Mouse (Mus musculus) forebrain, embryonic 14.5 days (tissue): ENCODE results near the gene Slc16a5. TPM values are rescaled to one million over a fixed set of nuclear protein-coding genes. Genes with fewer than 3 reads are reported as not detected.

Experiments used
- ATAC-seq: fragments of 200-750 bp; cut with Nextera tagmentation; 2 replicates; pipeline ENCODE4 v1.8.0; 2017; ENCODE audit warnings: mild to moderate bottlenecking, moderate library complexity
- DNase-seq: peaks from one replicate; pipeline ENCODE4 v3.0.0-alpha.2; 2015; ENCODE audit warnings: low spot score
- H3K27ac ChIP-seq: fragments of 300-500 bp; sonication (generic); 2 replicates; pipeline ENCODE4 v1.5.1; 2014; ENCODE audit warnings: low read depth, mild to moderate bottlenecking, control low read depth, low read length, moderate library complexity
- H3K27me3 ChIP-seq: fragments of 300-500 bp; sonication (generic); replicated peaks from 2 replicates; pipeline ENCODE4 v1.6.1; 2014; ENCODE audit warnings: low read length, control low read depth, mixed read lengths; ENCODE audit not compliant: control insufficient read depth, insufficient read depth
- H3K36me3 ChIP-seq: fragments of 300-500 bp; sonication (generic); 2 replicates; pipeline ENCODE4 v1.6.1; 2014; ENCODE audit warnings: low read length, control low read depth; ENCODE audit not compliant: control insufficient read depth, insufficient read depth
- H3K4me1 ChIP-seq: fragments of 300-500 bp; sonication (generic); 2 replicates; pipeline ENCODE4 v1.6.1; 2014; ENCODE audit warnings: antibody characterized with exemption, low read length, control low read depth; ENCODE audit not compliant: control insufficient read depth, insufficient read depth
- H3K4me2 ChIP-seq: fragments of 300-500 bp; sonication (generic); 2 replicates; pipeline ENCODE4 v1.6.1; 2014; ENCODE audit warnings: mild to moderate bottlenecking, control low read depth, low read length
- H3K4me3 ChIP-seq: fragments of 300-500 bp; sonication (generic); 2 replicates; pipeline ENCODE4 v1.5.1; 2014; ENCODE audit warnings: low read depth, low read length, control low read depth
- H3K9ac ChIP-seq: fragments of 300-500 bp; sonication (generic); 2 replicates; pipeline ENCODE4 v1.6.1; 2014; ENCODE audit warnings: mild to moderate bottlenecking, low read length, control low read depth, moderate library complexity
- H3K9me3 ChIP-seq: fragments of 300-500 bp; sonication (generic); replicated peaks from 2 replicates; pipeline ENCODE4 v1.6.1; 2016; ENCODE audit warnings: low read length, control low read depth, mixed read lengths; ENCODE audit not compliant: control insufficient read depth
- WGBS: fragments of 180-500 bp; shearing (Covaris S2); extraction: QIAGEN DNeasy Blood & Tissue Kit; methylation state at CpG from one replicate; pipeline ENCODE4 v1.1.7; 2014; 5-methylcytosine and 5-hydroxymethylcytosine counted together
- polyA plus RNA-seq: library from polyadenylated mRNA; unstranded; fragments of >200 nt; fragmentation: Nextera tagmentation; extraction: Ambion mirVana; gene quantifications from 2 replicates; pipeline ENCODE4 v1.2.1, GENCODE M21; 2014

Slc16a5 gene
- polyA plus RNA-seq, 1 experiment from 2014 or later: not detected

GRCm38 (mm10) chr11:115439906-115440595 is 22.2 kb upstream of the Slc16a5 start, which contains the start of gene Trim80:
Trim80 (plus strand) TSS chr11:115440545.
- WGBS: 90% methylated on average over 9 of the region's 9 CpGs
- no peak within 1 kb of the TSS for H3K4me2 ChIP-seq
- no peaks in the 10 kb centered on the region for H3K27me3 ChIP-seq
- H3K9ac ChIP-seq: no peak within 1 kb of the TSS
- H3K4me3 ChIP-seq: no peak within 1 kb of the TSS
- ATAC-seq (no peak), DNase-seq (no peak)
- peaks cover 3% of the 10 kb centered on the region; the same call in 1 of the 2 replicates for H3K4me1 ChIP-seq
- H3K27ac ChIP-seq: no peak within 1 kb of the TSS
- H3K36me3 ChIP-seq: no peaks in the 10 kb centered on the region
- H3K9me3 ChIP-seq: no peaks in the 10 kb centered on the region

GRCm38 (mm10) chr11:115441417-115441816 is 20.9 kb upstream of the Slc16a5 start:
- H3K27ac ChIP-seq: no peak overlapping the region
- WGBS: 57% methylated on average over 15 of the region's 15 CpGs
- DNase-seq (no peak), ATAC-seq (no peak)
- H3K9me3 ChIP-seq: no peaks in the 10 kb centered on the region
- no peak overlapping the region for H3K4me2 ChIP-seq
- H3K27me3 ChIP-seq: no peaks in the 10 kb centered on the region
- H3K4me1 ChIP-seq: no peaks in the 10 kb centered on the region
- no peak overlapping the region for H3K4me3 ChIP-seq
- no peak overlapping the region for H3K9ac ChIP-seq
- H3K36me3 ChIP-seq: no peaks in the 10 kb centered on the region

GRCm38 (mm10) chr11:115446906-115447305 is 15.4 kb upstream of the Slc16a5 start:
- Histone ChIP-seq H3K27ac (no peak overlapping the region), H3K27me3 (no peaks in the 10 kb centered on the region), H3K4me3 (no peak overlapping the region), H3K36me3 (no peaks in the 10 kb centered on the region), H3K9me3 (no peaks in the 10 kb centered on the region), H3K9ac (no peak overlapping the region), H3K4me1 (no peaks in the 10 kb centered on the region), H3K4me2 (no peak overlapping the region)
- WGBS: 86% methylated on average over 3 of the region's 3 CpGs
- DNase-seq (no peak), ATAC-seq (no peak)

- Histone ChIP-seq H3K4me3 (no peak overlapping the region), H3K4me2 (no peak overlapping the region), H3K9me3 (no peaks in the 10 kb centered on the region), H3K9ac (no peak overlapping the region), H3K36me3 (no peaks in the 10 kb centered on the region), H3K27ac (no peak overlapping the region), H3K4me1 (no peaks in the 10 kb centered on the region), H3K27me3 (no peaks in the 10 kb centered on the region)
- WGBS: 90% methylated on average over 11 of the region's 11 CpGs
- DNase-seq: no peak
- no peak for ATAC-seq
These were observed 14.9 kb upstream of the Slc16a5 start for GRCm38 (mm10) chr11:115447321-115447885.

- Histone ChIP-seq H3K4me1 (no peaks in the 10 kb centered on the region), H3K9ac (no peak overlapping the region), H3K4me3 (no peak overlapping the region), H3K27ac (no peak overlapping the region), H3K36me3 (no peaks in the 10 kb centered on the region), H3K27me3 (no peaks in the 10 kb centered on the region), H3K9me3 (no peaks in the 10 kb centered on the region), H3K4me2 (no peak overlapping the region)
- DNase-seq (no peak), ATAC-seq (no peak)
- 87% methylated on average over 16 of the region's 16 CpGs for WGBS
These were observed 14.2 kb upstream of the Slc16a5 start for GRCm38 (mm10) chr11:115448075-115448474.

- Histone ChIP-seq H3K27me3 (no peaks in the 10 kb centered on the region), H3K4me2 (no peak overlapping the region), H3K27ac (no peak overlapping the region), H3K9ac (no peak overlapping the region), H3K4me3 (no peak overlapping the region), H3K36me3 (no peaks in the 10 kb centered on the region), H3K4me1 (no peaks in the 10 kb centered on the region), H3K9me3 (no peaks in the 10 kb centered on the region)
- ATAC-seq (no peak), DNase-seq (no peak)
- 69% methylated on average over 7 of the region's 7 CpGs for WGBS
These were observed 13.3 kb upstream of the Slc16a5 start for GRCm38 (mm10) chr11:115448998-115449397.

GRCm38 (mm10) chr11:115450176-115450575 is 12.1 kb upstream of the Slc16a5 start:
- Histone ChIP-seq H3K4me1 (no peaks in the 10 kb centered on the region), H3K4me3 (no peak overlapping the region), H3K27ac (no peak overlapping the region), H3K9me3 (no peaks in the 10 kb centered on the region), H3K9ac (no peak overlapping the region), H3K4me2 (no peak overlapping the region), H3K36me3 (no peaks in the 10 kb centered on the region), H3K27me3 (no peaks in the 10 kb centered on the region)
- ATAC-seq: no peak
- DNase-seq: no peak
- 94% methylated on average over 7 of the region's 7 CpGs for WGBS

GRCm38 (mm10) chr11:115451781-115452241 is 10.5 kb upstream of the Slc16a5 start:
- Histone ChIP-seq H3K9ac (no peak overlapping the region), H3K4me3 (no peak overlapping the region), H3K27ac (no peak overlapping the region), H3K4me2 (no peak overlapping the region), H3K9me3 (no peaks in the 10 kb centered on the region), H3K27me3 (no peaks in the 10 kb centered on the region), H3K36me3 (no peaks in the 10 kb centered on the region), H3K4me1 (no peaks in the 10 kb centered on the region)
- WGBS: 83% methylated on average over 8 of the region's 8 CpGs
- ATAC-seq: no peak
- no peak for DNase-seq

GRCm38 (mm10) chr11:115452281-115452860 is 9.9 kb upstream of the Slc16a5 start:
- WGBS: 64% methylated on average over 7 of the region's 7 CpGs
- DNase-seq: no peak
- no peak for ATAC-seq

More at GRCm38 (mm10) chr11:115452281-115452860, 9.9 kb upstream of the Slc16a5 start:
- Histone ChIP-seq H3K36me3 (no peaks in the 10 kb centered on the region), H3K4me1 (no peaks in the 10 kb centered on the region), H3K4me3 (no peak overlapping the region), H3K9me3 (no peaks in the 10 kb centered on the region), H3K27ac (no peak overlapping the region), H3K27me3 (no peaks in the 10 kb centered on the region), H3K9ac (no peak overlapping the region), H3K4me2 (no peak overlapping the region)
